Mouse (Mus musculus): ENCODE measurements at regions not wholly inside any gene's neighbourhood (a gene's known extent, or its start where the extent isn't known, plus 50 kb on each side); places are given as distances from the start of the nearest gene placed in this dataset.

DNA sequence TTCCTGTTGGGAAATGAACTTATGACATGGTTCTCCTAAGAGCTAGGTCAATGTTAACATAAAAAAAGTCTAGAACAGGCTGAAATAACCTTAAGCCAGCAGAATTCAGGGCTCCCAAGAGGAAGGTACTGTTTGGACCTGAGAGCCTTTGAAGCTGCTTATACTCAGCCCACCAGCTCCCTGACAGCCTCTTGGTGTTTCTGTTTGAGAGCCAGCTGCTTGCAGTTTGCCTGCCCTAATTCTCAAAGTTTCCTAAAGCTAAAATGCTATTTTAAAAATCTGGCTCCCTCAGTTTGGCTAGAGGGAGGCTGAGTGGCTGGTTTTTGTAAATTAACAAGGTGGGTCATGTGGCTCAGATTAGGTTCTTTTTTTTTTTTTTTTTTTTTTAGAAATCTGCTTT is 72.5 kb upstream of the Bmp4 start:
- H3K4me1 ChIP-seq (replicated peaks), result no peaks in the 10 kb centered on the region
- no peak overlapping the region for H3K4me3 ChIP-seq (replicated peaks)
- no peak overlapping the region for H3K4me2 ChIP-seq (replicated peaks)
- H3K9me3 ChIP-seq, result no peaks in the 10 kb centered on the region
- no peak for ATAC-seq
- H3K27me3 ChIP-seq (replicated peaks), result no peaks in the 10 kb centered on the region
- no peaks in the 10 kb centered on the region for H3K36me3 ChIP-seq
- H3K27ac ChIP-seq, result no peak overlapping the region
- H3K9ac ChIP-seq, result no peak overlapping the region

DNA sequence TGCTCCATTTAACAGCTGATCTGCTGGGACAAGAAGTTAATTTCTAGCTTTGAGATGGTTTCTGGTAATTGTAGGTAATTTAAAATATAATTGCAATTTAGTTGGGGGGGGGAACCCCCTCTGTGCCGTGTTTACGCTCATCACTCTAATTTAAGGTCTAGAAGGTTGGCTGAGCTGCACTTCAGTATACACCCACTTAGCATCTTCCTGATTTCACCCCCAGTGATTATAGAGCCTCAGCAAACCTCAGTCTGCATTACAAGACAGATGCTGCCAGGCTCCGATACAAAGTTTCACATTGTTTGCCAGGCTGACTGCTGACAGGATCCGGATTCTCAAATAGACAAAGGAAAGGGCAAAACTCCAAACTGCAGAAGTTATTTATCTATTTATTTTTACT is 71.5 kb upstream of the Bmp4 start:
- H3K9ac ChIP-seq, result no peak overlapping the region
- H3K4me1 ChIP-seq (replicated peaks), result no peaks in the 10 kb centered on the region
- no peaks in the 10 kb centered on the region for H3K27me3 ChIP-seq (replicated peaks)
- H3K36me3 ChIP-seq, result no peaks in the 10 kb centered on the region
- H3K4me2 ChIP-seq (replicated peaks), result no peak overlapping the region
- H3K27ac ChIP-seq, result no peak overlapping the region
- WGBS, result 81% methylated on average over 4 of the region's 4 CpGs
- no peak overlapping the region for H3K4me3 ChIP-seq (replicated peaks)
- H3K9me3 ChIP-seq, result no peaks in the 10 kb centered on the region
- no peak for ATAC-seq

DNA sequence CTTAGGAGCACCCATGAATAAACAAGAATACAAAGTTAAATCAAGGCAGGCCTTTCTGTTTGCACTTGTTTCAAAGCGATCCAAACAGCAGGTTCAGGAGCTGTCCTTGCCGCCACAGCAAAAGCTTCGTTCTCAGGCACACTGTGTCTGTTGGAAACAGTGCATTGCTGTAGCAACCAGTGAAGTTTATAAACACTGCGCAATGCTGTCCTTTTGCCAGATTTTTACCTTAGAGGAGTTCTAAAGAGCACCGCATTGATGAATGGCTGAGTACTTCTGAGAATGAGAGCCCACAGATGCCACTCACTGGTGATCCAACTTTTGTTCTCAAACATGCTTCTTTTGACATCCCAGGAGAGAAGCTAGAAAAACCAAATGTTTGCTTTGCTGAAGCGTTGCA is 64.0 kb upstream of the Bmp4 start:
- Histone ChIP-seq H3K4me1 (replicated peaks) (no peaks in the 10 kb centered on the region), H3K9me3 (no peaks in the 10 kb centered on the region), H3K4me3 (replicated peaks) (no peak overlapping the region), H3K27ac (no peak overlapping the region), H3K9ac (no peak overlapping the region), H3K4me2 (replicated peaks) (no peak overlapping the region), H3K36me3 (no peaks in the 10 kb centered on the region), H3K27me3 (replicated peaks) (no peaks in the 10 kb centered on the region)
- no peak for ATAC-seq
- WGBS, result 44% methylated on average over 6 of the region's 6 CpGs

DNA sequence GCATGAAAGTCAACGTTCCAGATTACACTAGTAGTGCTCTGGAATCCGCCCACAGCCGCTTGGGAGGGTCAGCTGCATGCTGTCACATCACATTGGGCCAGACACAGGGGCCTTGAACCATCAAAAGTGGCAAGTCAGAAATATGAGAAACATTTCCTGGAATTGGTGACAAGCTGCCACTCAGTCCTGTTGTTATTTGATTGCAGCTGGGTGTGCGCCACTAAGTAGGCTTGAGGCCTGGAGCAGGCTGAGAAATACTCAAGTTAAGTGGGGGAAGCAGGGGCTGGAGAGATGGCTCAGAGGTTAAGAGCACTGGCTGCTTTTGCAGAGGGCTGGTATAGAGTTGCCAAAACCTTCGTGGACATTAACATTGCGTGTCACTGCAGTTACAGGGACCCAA is 51.2 kb upstream of the Bmp4 start:
- 0 out of 2 replicates have a peak, but pooled peaks cover 2% of the 10 kb centered on the region for H3K4me1 ChIP-seq (replicated peaks)
- no peak for ATAC-seq
- no peak overlapping the region for H3K4me2 ChIP-seq (replicated peaks)
- no peak overlapping the region for H3K27ac ChIP-seq
- no peak overlapping the region for H3K9ac ChIP-seq
- no peaks in the 10 kb centered on the region for H3K9me3 ChIP-seq
- no peaks in the 10 kb centered on the region for H3K36me3 ChIP-seq
- no peaks in the 10 kb centered on the region for H3K27me3 ChIP-seq (replicated peaks)
- 88% methylated on average over 6 of the region's 6 CpGs for WGBS
- no peak overlapping the region for H3K4me3 ChIP-seq (replicated peaks)

Data from intestine, embryonic 15.5 days (tissue).